Mouse (Mus musculus) granulocyte monocyte progenitor cell, adult 5-6 weeks (primary cell): ENCODE measurements around the gene Ltf. TPM values are rescaled to one million over a fixed set of nuclear protein-coding genes. Genes with fewer than 3 reads are reported as not detected.

Experiments used
- ATAC-seq: replicated peaks from 2 replicates; pipeline ENCODE4 v1.8.0; 2016; ENCODE audit warnings: mild to moderate bottlenecking, moderate TSS enrichment, inconsistent platforms; ENCODE audit not compliant: poor library complexity, severe bottlenecking
- total RNA-seq, 2 experiments: library from RNA; stranded (forward) in 1 of 2; stranded (reverse) in 1 of 2; fragments of 200-712, 200-1000 nt in 1 of 2; fragments of >200 nt in 1 of 2; fragmentation: Nextera tagmentation in 1 of 2; gene quantifications; 2 replicates each; pipeline ENCODE4 v1.2.3; 2014 to 2017

Gene Ltf
- total RNA-seq, 2 experiments from 2014 or later = 32.3 to 152 TPM

DNA sequence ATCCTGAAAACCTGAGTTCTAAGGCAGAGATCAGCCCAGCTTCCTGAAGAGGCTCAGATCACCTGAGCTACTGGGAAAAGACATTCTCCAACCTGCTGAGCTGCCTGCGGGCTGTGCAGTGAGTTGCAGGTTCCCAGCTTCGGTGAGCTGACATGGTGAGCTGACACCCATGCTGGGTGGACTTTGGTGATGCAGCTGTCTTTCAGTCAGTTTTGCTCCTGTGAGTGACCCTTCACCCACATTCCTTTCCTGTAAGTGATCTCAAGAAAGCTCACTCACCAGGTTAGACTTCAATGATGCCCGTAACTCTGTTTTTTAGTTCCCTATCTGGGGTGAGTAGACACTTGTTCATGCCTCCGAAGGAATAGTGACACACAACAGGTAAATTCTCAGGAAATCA, 66.3 kb downstream of the Ltf start:
- no peak for ATAC-seq

DNA sequence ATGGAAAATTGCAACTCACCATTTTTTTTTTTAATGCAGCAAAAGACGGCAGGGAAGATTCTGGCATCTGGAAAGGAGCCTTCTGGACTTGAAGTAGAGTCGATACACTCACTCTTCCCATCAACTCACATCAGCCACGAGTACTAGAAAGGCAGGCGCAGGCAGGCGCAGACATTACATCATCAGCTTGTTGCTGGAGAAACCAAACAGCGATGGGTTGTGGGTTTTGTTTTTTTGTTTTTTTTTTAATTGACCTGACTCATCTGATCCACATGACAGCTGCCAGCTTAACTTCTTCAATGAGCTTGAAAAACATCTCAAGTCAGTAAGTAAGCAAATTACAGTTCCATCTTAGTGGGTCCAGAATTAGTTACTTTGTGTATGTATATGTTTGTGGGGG, 67.1 kb downstream of the Ltf start:
- peak; percentile 44 for ATAC-seq

DNA sequence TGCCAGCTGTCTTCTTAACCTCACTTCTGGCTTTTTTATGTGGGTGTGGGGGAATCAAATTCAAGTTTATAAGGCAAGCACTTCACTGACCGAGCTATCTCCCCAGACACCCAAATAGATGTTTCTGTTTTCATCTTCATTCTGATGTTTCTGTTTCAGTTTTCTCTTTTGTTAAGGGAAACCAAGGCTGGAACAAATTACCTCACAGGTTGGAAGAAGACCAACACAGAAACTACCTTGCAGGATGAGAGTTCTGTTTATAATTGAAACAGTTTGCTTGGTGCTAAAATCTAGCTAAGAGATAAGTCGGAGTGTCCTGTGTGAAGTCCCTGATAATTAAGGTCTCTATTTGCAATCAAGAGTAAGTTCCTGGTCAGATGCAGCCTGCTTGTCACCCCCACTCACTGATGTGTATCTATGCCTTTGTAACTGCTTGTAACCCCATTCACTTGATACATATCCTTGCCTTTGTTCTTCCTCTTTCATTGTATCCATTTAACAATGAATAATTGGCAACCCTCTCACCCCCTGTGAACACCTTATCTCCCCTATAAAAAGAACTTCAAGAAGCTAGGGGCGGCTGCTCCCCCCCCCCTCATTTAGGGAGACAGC, 68.0 kb downstream of the Ltf start:
- no peak; the same call in 1 of the 2 replicates for ATAC-seq

DNA sequence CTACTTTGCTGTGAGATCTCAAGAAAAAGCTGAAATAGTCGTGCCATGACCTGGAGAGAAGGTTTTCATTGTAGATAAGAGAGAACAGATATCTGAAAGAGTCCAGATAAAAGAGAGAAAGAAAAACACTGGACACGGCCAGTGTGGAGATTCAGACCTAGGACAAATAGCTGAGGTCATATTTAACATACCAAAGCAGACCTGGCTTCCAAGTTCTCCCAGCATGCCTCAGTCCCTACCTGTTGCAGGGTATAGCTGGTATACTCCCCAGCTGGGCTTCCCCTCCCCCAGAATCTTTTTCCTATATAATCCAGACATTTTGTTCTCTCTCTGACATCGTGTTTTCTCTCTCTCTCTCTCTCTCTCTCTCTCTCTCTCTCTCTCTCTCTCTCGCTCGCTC, 68.9 kb downstream of the Ltf start:
- ATAC-seq = no peak

DNA sequence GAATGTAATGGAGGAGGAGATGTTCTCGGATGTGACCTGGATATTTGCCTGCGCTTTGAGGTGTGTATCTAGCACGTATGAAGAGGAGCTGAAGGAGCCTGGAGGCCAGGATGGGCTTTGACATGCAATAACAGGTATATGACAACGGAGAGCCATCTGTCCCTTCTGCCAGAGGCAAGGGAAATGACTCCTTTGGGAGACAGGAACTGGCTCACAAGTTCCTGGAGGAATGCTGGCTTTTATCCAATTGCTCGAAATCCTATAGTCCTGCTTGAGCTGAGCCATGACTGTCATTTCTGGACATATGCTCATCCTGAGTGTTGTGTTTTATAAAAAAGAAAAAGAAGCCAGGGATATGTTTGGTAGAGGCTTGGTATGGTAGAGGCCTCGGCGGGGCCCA, 69.8 kb downstream of the Ltf start:
- no peak for ATAC-seq

Other genes starting within 250 kb of the Ltf start
- gene Prss42, start 221.1 kb upstream of the Ltf start, total RNA-seq (2014; fragmentation: Nextera tagmentation) = not detected in 2 replicates
- gene Prss42, start 221.1 kb upstream of the Ltf start, total RNA-seq (2017) = not detected in 2 replicates
- gene Prss44, start 205.3 kb upstream of the Ltf start, total RNA-seq (2014; fragmentation: Nextera tagmentation) = not detected in 2 replicates
- not detected in 2 replicates for gene Prss44, start 205.3 kb upstream of the Ltf start, total RNA-seq (2017)
- gene Prss43, start 192.6 kb upstream of the Ltf start, total RNA-seq (2014; fragmentation: Nextera tagmentation) = not detected in 2 replicates
- not detected in 2 replicates for gene Prss43, start 192.6 kb upstream of the Ltf start, total RNA-seq (2017)
- gene Prss45, start 184.7 kb upstream of the Ltf start, total RNA-seq (2014; fragmentation: Nextera tagmentation) = not detected in 2 replicates
- not detected in 2 replicates for gene Prss45, start 184.7 kb upstream of the Ltf start, total RNA-seq (2017)
- not detected in 2 replicates for gene Prss46, start 174.8 kb upstream of the Ltf start, total RNA-seq (2014; fragmentation: Nextera tagmentation)
- gene Prss46, start 174.8 kb upstream of the Ltf start, total RNA-seq (2017) = not detected in 2 replicates
- gene Prss50, start 161.3 kb upstream of the Ltf start, total RNA-seq (2014; fragmentation: Nextera tagmentation) = not detected in 2 replicates
- not detected in 2 replicates for gene Prss50, start 161.3 kb upstream of the Ltf start, total RNA-seq (2017)
- gene Als2cl, start 139.4 kb upstream of the Ltf start, total RNA-seq (2014; fragmentation: Nextera tagmentation) = 0.41 TPM in 1 of 2 replicates, not detected in the other
- gene Als2cl, start 139.4 kb upstream of the Ltf start, total RNA-seq (2017) = 0.04 TPM in 1 of 2 replicates, not detected in the other
- gene Tmie, start 139.2 kb upstream of the Ltf start, total RNA-seq (2014; fragmentation: Nextera tagmentation) = not detected in 2 replicates
- not detected in 2 replicates for gene Tmie, start 139.2 kb upstream of the Ltf start, total RNA-seq (2017)
- not detected in 2 replicates for gene Fam240a, start 102.4 kb upstream of the Ltf start, total RNA-seq (2014; fragmentation: Nextera tagmentation)
- gene Fam240a, start 102.4 kb upstream of the Ltf start, total RNA-seq (2017) = not detected in 2 replicates
- not detected in 2 replicates for gene Tdgf1, start 73.1 kb upstream of the Ltf start, total RNA-seq (2014; fragmentation: Nextera tagmentation)
- not detected in 2 replicates for gene Tdgf1, start 73.1 kb upstream of the Ltf start, total RNA-seq (2017)
- gene Lrrc2, start 67.7 kb upstream of the Ltf start, total RNA-seq (2014; fragmentation: Nextera tagmentation) = not detected in 2 replicates
- gene Lrrc2, start 67.7 kb upstream of the Ltf start, total RNA-seq (2017) = 0.21 TPM in 1 of 2 replicates, not detected in the other
- not detected in 2 replicates for gene Rtp3, start 28.7 kb upstream of the Ltf start, total RNA-seq (2014; fragmentation: Nextera tagmentation)
- not detected in 2 replicates for gene Rtp3, start 28.7 kb upstream of the Ltf start, total RNA-seq (2017)
- 3.7 TPM in 1 of 2 replicates, not detected in the other for gene Ccrl2, start 38.2 kb downstream of the Ltf start, total RNA-seq (2014; fragmentation: Nextera tagmentation)
- 6.5 and 8.8 TPM in 2 replicates for gene Ccrl2, start 38.2 kb downstream of the Ltf start, total RNA-seq (2017)
- 34.0 and 37.9 TPM in 2 replicates for gene Lrrfip2, start 98.3 kb downstream of the Ltf start, total RNA-seq (2014; fragmentation: Nextera tagmentation)
- gene Lrrfip2, start 98.3 kb downstream of the Ltf start, total RNA-seq (2017) = 75.1 and 86.0 TPM in 2 replicates